Mouse (Mus musculus) heart, embryonic 10.5 days (tissue): ENCODE measurements around the gene Sept9. TPM values are rescaled to one million over a fixed set of nuclear protein-coding genes. Genes with fewer than 3 reads are reported as not detected.
A peak's percentile ranks its signal among the peaks of the same experiment; 100 is the strongest.

Source experiments
- DNase-seq: peaks from one replicate; pipeline ENCODE4 v3.0.0-alpha.2; 2017; ENCODE audit warnings: low spot score
- H3K27ac ChIP-seq: fragments of 300-500 bp; sonication (generic); 2 replicates; pipeline ENCODE4 v1.5.1; 2016; ENCODE audit warnings: mild to moderate bottlenecking
- H3K27me3 ChIP-seq: fragments of 300-500 bp; sonication (generic); 2 replicates; pipeline ENCODE4 v1.6.1; 2016; ENCODE audit warnings: mild to moderate bottlenecking; ENCODE audit not compliant: poor library complexity, insufficient read depth, severe bottlenecking
- H3K36me3 ChIP-seq: fragments of 300-500 bp; sonication (generic); 2 replicates; pipeline ENCODE4 v1.6.1; 2016; ENCODE audit warnings: mild to moderate bottlenecking, moderate library complexity
- H3K4me1 ChIP-seq: fragments of 300-500 bp; sonication (generic); 2 replicates; pipeline ENCODE4 v1.6.1; 2016; ENCODE audit warnings: mild to moderate bottlenecking
- H3K4me3 ChIP-seq: fragments of 300-500 bp; sonication (generic); 2 replicates; pipeline ENCODE4 v1.5.1; 2016; ENCODE audit warnings: mild to moderate bottlenecking, moderate library complexity
- H3K9me3 ChIP-seq: fragments of 300-500 bp; sonication (generic); 2 replicates; pipeline ENCODE4 v1.6.1; 2016; ENCODE audit warnings: mild to moderate bottlenecking, moderate library complexity
- WGBS: fragments of 180-500 bp; shearing (Covaris S2); methylation state at CpG from one replicate; pipeline ENCODE4 v1.1.7; 2016; 5-methylcytosine and 5-hydroxymethylcytosine counted together
- polyA plus RNA-seq: library from polyadenylated mRNA; unstranded; fragments of >200 nt; fragmentation: Nextera tagmentation; extraction: Ambion mirVana; gene quantifications from 2 replicates; pipeline ENCODE4 v1.2.1, GENCODE M21; 2016

Sept9 gene
- polyA plus RNA-seq, 1 experiment from 2014 or later: 164 TPM

DNA sequence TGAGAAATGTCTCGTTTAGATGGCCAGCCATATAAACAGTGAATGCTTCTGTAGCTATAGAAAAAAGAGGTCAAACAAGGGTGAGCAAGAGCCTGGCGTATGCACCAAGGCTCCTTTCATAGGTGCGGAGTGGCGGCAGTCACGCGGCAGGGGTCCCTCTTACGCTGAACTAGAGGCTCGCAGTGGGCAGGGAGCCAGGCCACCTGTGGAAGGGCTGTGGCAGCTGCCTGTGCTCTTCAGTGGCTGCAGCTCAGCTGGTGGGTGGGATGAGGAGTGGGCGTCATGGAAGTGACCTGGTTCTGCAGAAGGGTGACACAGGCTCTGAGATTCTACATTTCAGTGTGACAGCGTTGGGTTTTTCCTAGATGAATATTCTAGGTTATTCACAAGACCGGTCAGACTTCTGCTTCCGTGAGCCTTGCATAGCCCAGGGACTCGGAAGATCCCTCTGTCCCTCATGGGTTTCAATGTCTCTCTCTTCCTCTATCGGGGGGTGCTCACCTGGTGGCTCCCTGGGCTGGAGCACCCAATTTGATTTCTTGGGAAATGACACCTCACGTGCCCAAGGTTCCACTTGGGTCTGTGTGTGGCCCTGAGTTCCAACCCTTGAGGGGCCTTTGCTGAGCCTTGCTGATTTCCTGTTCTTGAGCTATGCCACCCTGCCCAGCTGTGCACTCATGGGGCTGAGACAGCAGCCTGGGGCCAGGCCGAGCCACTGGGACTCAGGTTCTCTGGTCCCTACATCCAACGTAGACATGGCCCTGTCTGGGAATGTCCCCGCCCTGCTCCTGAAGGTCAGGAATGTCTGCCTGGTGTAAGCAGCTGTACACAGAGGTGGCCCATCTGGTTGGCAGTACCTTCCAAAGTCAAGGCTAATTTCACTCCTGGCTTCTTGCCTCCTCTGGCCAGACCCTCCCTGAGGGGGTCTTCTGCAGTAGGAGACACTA, 55.0 kb downstream of the Sept9 start:
- WGBS: 67% methylated on average over 18 of the region's 18 CpGs
- Histone ChIP-seq H3K27ac (peak overlapping the region; percentile 23; the same call in 1 of the 2 replicates), H3K4me3 (no peak overlapping the region), H3K9me3 (no peaks in the 10 kb centered on the region), H3K4me1 (peaks cover 56% of the 10 kb centered on the region), H3K36me3 (peaks cover 5% of the 10 kb centered on the region; the same call in 1 of the 2 replicates), H3K27me3 (no peaks in the 10 kb centered on the region; the same call in 1 of the 2 replicates)
- DNase-seq: no peak

DNA sequence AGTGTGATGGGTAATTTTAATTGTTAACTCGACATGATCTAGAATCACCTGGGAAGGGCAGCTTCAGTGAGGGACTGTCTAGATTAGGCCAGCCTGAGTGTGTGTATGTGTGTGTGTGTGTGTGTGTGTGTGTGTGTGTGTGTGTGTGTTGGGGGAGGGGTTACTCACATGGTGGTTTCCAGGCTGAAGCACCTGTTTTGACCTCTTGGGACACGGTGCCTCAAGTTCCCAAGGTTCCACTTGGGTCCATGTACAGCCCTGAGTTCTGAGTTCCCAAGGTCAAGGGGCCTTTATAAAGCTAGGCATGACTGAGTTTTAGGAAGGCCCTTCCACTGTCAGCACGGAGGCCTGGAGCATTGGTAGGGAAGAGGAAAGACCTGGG, 55.6 kb downstream of the Sept9 start:
- WGBS: 72% methylated on average over 3 of the region's 3 CpGs
- Histone ChIP-seq H3K27ac (0 out of 2 replicates have a peak overlapping the region, but pooled peaks have one; percentile 8), H3K9me3 (no peaks in the 10 kb centered on the region), H3K36me3 (peaks cover 5% of the 10 kb centered on the region; the same call in 1 of the 2 replicates), H3K4me3 (no peak overlapping the region), H3K4me1 (peaks cover 53% of the 10 kb centered on the region), H3K27me3 (no peaks in the 10 kb centered on the region; the same call in 1 of the 2 replicates)
- DNase-seq: no peak

DNA sequence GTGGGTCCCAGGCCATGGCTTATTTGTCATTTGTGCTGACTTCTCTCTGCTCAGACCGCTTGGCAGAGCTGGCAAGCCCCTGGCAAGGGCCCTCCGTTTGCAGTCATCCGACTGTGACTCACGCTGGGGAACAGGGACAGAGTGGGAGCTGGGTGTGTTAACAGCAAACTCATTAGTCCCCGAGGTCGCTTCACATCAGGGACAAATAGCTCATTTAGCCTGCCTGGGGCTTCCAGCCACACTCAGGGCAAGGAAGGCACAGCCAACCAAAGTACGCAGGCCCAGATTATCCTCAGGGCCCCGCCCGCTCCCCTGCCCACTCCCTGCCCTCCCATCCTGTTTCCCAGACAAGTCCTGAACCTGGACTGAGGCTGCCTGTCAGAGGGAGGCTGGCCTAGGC, 56.6 kb downstream of the Sept9 start:
- H3K4me1 ChIP-seq: peaks cover 48% of the 10 kb centered on the region
- H3K27ac ChIP-seq: peak overlapping the region; percentile 19; the same call in 1 of the 2 replicates

DNA sequence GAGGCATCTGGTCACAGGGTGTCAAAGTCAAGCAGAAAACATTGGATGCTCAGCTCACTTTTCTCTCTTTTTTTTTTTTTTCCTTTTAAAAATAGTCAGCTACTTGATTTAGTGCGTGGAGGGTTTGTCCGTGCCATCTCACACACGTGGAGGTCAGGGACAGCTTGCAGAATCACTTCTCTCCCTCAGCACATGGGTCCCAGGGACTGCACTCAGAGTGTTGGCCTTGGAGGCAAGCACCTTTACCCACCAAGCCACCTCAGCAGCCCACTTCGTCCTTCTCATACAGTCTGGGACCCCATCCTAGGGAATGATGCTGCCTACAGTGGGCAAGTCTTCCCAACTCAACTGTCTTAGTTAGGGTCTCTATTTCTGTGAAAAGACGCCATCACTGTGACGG, 57.4 kb downstream of the Sept9 start:
- H3K9me3 ChIP-seq: no peaks in the 10 kb centered on the region
- peaks cover 45% of the 10 kb centered on the region for H3K4me1 ChIP-seq
- no peak for DNase-seq
- H3K36me3 ChIP-seq: peaks cover 5% of the 10 kb centered on the region; the same call in 1 of the 2 replicates
- H3K27me3 ChIP-seq: no peaks in the 10 kb centered on the region; the same call in 1 of the 2 replicates
- no peak overlapping the region for H3K27ac ChIP-seq
- H3K4me3 ChIP-seq: no peak overlapping the region
- WGBS: 89% methylated on average over 6 of the region's 6 CpGs

More for the DNA sequence above, 56.6 kb downstream of the Sept9 start:
- WGBS: 68% methylated on average over 9 of the region's 9 CpGs
- Histone ChIP-seq H3K27me3 (no peaks in the 10 kb centered on the region; the same call in 1 of the 2 replicates), H3K9me3 (no peaks in the 10 kb centered on the region), H3K36me3 (peaks cover 5% of the 10 kb centered on the region; the same call in 1 of the 2 replicates), H3K4me3 (no peak overlapping the region)
- DNase-seq: no peak

DNA sequence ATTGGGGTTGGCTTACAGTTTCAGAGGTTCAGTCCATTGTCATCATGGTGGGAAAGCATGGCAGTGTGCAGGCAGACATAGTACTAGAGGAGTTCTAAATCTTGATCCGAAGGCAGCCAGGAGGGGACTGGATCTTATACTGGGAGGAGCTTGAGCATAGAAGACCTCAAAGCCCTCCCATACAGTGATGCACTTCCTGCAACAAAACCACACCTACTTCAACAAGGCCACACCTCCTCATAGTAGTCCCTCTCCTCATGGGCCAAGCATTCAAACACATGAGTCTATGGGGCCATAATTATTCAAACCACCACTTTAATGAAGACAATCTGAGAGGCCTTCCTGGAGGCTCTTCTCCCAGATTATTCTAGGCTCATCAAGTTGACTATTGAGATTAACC, 57.8 kb downstream of the Sept9 start:
- Histone ChIP-seq H3K9me3 (no peaks in the 10 kb centered on the region), H3K27ac (no peak overlapping the region), H3K36me3 (peaks cover 5% of the 10 kb centered on the region; the same call in 1 of the 2 replicates), H3K4me1 (peaks cover 43% of the 10 kb centered on the region), H3K4me3 (no peak overlapping the region), H3K27me3 (no peaks in the 10 kb centered on the region; the same call in 1 of the 2 replicates)
- WGBS: 89% methylated on average over 1 of the region's 1 CpGs
- DNase-seq: no peak

DNA sequence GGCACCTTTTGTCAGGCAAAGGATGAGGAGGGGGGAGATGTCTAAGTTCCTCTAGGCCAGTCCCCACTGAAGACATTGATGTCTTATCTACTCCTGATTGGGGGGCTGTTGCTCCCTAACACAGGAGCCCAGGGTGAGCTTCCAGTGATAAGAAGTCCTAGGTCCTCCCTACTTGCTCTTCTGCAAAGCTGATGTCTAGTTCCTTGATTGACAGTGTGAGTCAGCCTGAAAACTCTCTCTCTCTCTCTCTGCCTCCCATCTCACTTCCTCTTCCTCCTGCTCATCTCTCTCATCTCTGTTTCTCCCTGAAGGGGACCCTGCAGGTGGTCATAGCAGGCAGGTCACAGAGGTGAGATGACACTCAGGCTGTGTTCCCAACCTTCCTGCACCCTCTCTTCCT, 58.4 kb downstream of the Sept9 start:
- Histone ChIP-seq H3K9me3 (no peaks in the 10 kb centered on the region), H3K4me3 (no peak overlapping the region), H3K27ac (no peak overlapping the region), H3K27me3 (no peaks in the 10 kb centered on the region; the same call in 1 of the 2 replicates), H3K36me3 (peaks cover 5% of the 10 kb centered on the region; the same call in 1 of the 2 replicates), H3K4me1 (peaks cover 42% of the 10 kb centered on the region)
- no peak for DNase-seq

DNA sequence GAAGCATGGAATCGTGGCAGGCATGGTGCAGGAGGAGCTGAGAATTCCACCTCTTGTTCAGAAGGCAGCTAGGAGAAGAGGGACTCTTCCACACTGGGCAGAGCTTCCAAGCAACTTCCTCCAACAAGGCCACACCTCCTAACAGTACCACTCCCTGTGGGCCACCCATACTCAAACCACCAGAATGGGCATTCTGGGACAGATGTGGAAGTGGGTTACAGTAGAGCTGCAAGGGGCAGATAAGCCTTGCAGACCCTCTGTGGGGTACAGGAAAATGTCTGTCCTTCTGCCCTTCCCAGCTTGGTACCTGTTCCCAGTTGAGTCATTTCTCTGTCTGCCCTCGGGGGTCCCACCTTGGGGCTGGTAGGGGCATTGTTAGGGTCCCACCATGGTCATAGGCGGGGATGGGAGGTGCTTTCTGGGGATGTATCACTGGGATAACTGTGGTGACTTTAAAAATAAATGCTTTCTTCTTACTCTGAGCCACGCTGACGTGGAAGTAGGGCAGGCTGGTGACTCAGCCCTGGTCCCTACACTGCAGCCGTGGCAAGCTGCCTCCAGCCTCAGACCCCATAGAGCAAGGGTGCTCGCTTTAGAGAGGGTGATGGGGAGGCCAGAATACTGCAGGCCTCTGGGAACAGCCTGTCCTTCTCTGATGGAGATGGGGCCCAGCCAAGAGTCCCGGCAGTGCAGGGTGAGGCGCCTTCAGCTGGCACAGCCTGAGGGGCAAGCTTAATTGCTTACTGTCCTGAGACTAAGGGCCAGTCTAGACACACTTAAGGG, 59.9 kb downstream of the Sept9 start:
- H3K27ac ChIP-seq: 0 out of 2 replicates have a peak overlapping the region, but pooled peaks have one; percentile 12
- H3K4me3 ChIP-seq: no peak overlapping the region
- H3K27me3 ChIP-seq: peaks cover 3% of the 10 kb centered on the region; the same call in 1 of the 2 replicates
- H3K4me1 ChIP-seq: peaks cover 42% of the 10 kb centered on the region
- peaks cover 5% of the 10 kb centered on the region; the same call in 1 of the 2 replicates for H3K36me3 ChIP-seq
- H3K9me3 ChIP-seq: no peaks in the 10 kb centered on the region
- 80% methylated on average over 9 of the region's 9 CpGs for WGBS
- no peak for DNase-seq

DNA sequence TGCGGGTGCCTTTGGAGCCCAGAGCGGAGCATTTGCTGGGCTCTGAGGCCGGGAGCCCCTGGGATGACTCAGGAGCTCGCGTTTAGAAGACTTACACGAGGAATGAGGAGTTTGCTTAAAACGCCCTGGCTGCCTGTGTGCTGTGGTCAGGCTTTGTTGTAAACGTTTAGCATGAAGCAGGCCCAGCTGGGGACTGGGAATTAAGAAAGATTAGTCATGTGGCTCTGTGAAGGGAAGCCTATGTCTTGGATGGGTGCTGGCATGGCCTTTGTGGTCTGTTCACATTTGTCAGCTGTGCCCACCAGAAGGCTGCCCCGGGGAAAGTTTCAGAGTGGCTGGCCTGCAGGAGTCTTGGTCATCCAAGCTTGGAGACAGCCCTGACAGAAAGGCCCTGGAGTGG, 61.2 kb downstream of the Sept9 start:
- peaks cover 5% of the 10 kb centered on the region; the same call in 1 of the 2 replicates for H3K36me3 ChIP-seq
- no peak for DNase-seq
- no peaks in the 10 kb centered on the region for H3K9me3 ChIP-seq
- peaks cover 14% of the 10 kb centered on the region; the same call in 1 of the 2 replicates for H3K27me3 ChIP-seq
- WGBS: 63% methylated on average over 9 of the region's 9 CpGs
- H3K27ac ChIP-seq: no peak overlapping the region
- no peak overlapping the region for H3K4me3 ChIP-seq
- H3K4me1 ChIP-seq: peaks cover 47% of the 10 kb centered on the region

DNA sequence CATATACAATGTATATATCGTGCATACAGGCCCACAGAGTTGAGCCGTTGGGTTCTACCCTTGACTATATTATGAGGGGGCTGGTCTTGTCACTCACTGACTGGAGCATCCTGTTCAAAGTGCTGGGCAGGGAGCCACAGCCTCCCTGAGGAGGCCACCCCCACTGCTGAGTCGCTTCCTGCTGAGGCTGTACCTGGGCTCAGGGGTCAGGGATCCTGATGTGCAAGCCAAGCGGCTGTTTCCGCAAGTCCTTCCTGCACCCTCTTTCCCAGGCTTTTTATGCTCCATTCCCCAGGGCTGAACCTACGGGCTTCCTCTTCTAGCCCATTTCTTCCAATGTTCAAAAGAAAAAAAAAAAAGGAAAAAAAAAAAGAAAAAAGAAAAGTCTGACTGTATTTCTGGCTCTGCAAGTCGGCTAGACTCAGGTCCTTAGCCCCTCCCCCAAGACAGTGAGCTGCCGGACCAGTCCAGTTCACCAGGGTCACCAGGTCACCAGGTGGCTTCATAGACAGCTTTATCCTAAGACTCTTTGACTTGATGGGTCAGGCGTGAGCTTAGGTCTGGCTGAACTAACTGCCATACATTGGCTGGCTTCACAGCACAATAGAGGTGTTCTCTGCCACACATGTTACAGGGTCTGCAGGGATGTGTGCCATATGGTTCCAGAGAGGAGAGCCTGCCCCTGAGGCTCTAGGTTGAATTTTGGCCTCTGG, 63.8 kb downstream of the Sept9 start:
- H3K4me3 ChIP-seq: peak overlapping the region; percentile 12; the same call in 1 of the 2 replicates
- no peak for DNase-seq
- peaks cover 65% of the 10 kb centered on the region for H3K4me1 ChIP-seq
- H3K27me3 ChIP-seq: peaks cover 26% of the 10 kb centered on the region; the same call in 1 of the 2 replicates
- H3K27ac ChIP-seq: no peak overlapping the region
- no peaks in the 10 kb centered on the region for H3K9me3 ChIP-seq
- no peaks in the 10 kb centered on the region for H3K36me3 ChIP-seq
- 52% methylated on average over 9 of the region's 9 CpGs for WGBS

DNA sequence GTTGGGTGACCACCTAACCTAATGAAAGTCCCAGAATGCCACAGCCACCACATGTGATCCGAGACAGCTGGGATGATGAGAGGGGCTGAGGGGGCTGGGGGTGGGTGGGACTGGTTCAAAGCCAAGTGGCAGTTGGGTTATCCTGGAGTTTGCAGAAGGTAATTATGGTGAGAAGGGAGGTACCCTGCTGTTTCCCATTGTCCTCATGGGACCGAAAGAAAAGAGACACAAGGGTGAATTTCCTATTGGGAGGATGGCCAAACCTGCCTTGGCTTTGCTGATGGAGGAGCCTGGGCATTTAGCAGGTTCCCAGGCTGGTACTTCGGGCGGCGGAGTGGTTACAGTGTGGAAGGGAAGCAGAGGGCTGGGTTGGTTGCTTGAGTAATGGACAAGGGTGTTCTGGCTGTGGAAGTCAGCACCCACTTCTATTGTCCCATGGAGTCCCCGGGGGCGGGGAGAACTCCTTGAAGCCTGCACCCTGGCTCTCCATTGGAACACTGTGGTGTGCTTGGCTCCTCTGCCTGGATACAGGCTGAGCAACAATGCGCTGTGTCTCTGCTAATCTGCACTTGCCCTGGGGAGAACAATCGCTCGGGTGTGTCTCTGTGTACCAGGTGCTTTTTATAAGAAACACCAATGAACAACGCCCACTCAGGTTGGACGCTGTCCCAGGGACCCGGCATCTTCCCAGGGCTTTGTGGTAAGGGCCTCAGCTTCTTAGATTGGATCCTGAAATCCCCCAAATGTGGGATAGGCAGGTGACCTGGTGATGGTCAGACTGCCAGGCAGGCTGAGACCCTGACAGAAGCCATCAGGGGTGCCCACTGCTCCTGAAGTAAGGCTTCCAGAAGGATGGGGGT, 64.9 kb downstream of the Sept9 start:
- Histone ChIP-seq H3K36me3 (no peaks in the 10 kb centered on the region), H3K27me3 (peaks cover 26% of the 10 kb centered on the region; the same call in 1 of the 2 replicates), H3K9me3 (no peaks in the 10 kb centered on the region), H3K4me1 (peaks cover 77% of the 10 kb centered on the region), H3K27ac (peak overlapping the region; percentile 87; the same call in 1 of the 2 replicates), H3K4me3 (no peak overlapping the region)
- 65% methylated on average over 13 of the region's 13 CpGs for WGBS
- no peak for DNase-seq

DNA sequence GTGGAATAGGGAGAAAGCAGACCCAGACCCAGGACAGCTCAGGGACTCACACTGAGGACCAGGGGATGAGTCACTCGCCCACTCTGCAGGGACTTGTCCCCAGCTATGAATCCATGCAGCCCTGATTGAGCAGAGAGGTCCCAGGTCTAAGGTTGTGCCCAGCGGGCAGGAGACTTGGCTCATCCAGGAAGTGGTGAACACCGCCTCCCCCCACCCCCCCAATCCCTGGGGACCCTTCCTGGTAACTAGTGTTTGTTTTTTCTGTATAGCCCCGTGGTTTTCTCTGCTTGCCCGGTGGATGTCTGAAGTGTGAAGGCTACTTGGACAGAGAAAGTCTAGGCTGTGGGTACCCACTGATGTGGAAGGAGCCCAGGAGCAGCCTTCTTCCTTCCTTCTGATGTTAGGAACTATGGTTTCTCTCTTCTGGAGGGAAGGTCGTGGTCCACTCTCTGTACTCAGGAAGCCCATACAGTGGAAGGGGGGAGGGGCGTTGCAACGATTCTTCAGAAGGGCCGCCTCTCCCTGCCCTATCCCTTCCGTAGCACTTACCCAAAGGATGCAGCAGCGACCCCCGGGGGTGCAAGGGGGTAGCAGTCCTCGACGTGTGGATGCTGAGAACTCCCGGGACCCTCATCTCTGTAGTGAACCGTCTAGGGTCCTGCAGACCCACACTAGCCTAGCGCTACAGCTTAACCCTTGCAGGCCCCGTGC, 66.0 kb downstream of the Sept9 start:
- Histone ChIP-seq H3K36me3 (peaks cover 4% of the 10 kb centered on the region; the same call in 1 of the 2 replicates), H3K9me3 (no peaks in the 10 kb centered on the region), H3K4me3 (peak overlapping the region; percentile 69), H3K4me1 (peaks cover 82% of the 10 kb centered on the region), H3K27me3 (peaks cover 26% of the 10 kb centered on the region; the same call in 1 of the 2 replicates), H3K27ac (peak overlapping the region; percentile 87)
- peak; percentile 86 for DNase-seq
- WGBS: 3% methylated on average over 18 of the region's 18 CpGs
